Mouse (Mus musculus) skeletal muscle tissue, adult 2 months (tissue): ENCODE measurements around the gene Dnajc13.

ENCODE experiments used
- DNase-seq: peaks from one replicate; pipeline ENCODE4 v3.0.0-alpha.2; 2012; ENCODE audit warnings: low read depth, low spot score

Dnajc13 gene

DNA sequence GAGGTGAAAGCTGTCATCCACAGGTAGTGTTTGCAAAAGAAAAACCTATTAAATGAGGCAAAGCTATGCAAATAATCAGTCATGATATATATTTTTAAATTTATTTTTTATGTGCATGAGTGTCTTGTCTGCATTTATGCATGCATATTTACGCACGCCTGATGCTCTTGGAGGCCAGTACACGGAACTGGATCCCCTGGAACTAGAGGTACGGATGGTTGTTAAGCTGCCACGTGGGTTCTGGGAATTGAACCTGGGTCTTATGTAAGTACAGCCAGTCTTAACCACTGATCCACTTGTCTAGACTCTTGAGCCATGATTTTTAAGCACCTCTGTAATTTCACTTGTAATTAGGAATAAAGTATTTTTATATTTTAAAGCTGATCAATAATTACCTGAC is 79.5 kb downstream of the Dnajc13 start:
- DNase-seq = peak; percentile 81

DNA sequence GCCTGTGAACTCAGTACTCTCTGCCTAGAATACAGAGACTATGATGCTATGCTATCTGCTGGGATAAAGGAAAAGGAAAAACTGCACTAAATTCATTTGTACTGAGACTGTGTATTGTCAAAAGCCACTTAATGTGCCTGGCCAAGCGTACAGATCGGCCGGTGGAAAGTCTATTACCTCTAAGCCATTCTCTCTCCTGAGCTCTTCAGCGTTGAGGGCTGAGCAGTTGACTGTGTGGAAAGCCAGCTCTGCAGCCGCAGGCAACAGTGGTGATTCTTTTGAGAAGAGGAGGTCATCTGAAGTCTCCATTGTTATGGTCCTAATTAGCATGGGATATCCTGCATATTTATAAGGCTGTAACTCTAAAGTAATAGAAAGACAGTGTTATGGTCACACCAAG is 80.4 kb downstream of the Dnajc13 start:
- no peak for DNase-seq

DNA sequence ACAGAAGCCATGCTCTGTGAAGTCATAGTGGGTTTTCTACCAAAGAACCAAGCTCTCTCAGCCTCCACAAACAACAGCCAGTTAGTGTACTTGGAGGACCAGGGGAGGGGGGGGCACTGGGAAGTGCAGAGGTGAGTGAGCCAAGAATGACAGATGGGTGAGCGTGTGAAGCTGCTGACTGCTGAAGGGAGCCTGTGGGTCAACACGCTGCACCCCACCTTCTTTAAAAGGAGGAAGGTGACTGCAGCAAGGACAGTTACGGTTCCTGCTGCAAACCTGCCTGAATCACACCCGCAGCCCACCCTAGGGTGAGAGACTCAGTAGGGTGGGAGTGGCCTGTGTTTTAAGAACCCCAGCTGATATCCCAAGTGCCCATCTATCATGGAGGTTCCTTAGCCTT is 81.1 kb downstream of the Dnajc13 start:
- no peak for DNase-seq

DNA sequence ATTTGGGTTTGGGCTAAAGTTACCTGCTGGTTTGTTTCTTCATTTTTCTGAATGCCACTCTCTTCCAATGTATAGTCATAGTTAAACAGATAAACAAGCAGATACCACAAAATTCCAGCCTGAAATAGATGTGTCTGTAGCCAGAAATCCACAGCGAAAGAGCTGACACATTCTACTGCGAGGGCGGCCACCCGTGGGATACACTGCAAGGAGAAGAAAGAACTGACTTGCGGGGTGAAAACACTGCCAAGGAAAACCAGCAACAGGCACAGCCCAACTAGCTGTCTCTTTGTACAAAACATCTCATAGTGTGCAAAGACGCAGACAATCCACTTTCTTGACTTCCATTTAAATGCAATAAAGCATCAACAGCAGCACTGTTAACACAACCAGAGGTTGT is 82.7 kb downstream of the Dnajc13 start:
- DNase-seq = no peak

DNA sequence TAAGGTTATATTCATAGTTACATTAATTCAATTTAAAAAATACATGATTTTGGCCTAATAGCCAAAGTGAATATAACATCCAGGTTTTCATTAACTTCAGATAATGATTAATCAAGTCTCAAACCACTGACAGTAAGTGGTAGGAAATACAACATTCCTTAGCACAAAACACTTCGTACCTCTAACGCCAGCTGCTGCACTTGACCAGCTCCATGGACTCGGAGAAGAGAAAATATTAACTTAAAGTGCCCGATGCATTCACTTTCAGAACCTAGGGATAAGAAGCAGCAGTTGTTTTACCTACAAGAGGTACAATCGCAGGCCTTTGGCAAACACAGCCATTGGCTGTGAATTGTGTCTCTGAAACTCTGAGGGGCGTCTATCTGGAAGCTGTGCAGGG is 90.4 kb downstream of the Dnajc13 start:
- no peak for DNase-seq

DNA sequence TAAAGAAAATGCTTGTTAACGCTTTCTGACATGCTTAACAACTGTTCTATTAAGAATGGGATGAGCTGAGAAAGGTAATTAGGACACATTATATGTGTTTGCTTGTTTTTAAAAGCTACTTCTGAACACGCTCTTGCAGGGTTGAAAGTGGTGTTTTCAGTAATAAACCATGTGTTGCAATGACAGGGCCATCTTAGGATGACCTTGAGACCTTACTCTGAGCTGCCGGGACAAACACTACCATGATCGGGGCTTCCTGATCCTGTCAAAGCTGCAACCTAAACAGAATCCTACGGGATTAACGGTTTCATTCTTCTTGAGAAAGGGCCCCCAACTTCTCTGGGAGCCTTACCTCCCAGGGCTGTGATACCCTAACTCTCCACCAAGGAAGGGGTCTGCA is 91.1 kb downstream of the Dnajc13 start:
- no peak for DNase-seq

DNA sequence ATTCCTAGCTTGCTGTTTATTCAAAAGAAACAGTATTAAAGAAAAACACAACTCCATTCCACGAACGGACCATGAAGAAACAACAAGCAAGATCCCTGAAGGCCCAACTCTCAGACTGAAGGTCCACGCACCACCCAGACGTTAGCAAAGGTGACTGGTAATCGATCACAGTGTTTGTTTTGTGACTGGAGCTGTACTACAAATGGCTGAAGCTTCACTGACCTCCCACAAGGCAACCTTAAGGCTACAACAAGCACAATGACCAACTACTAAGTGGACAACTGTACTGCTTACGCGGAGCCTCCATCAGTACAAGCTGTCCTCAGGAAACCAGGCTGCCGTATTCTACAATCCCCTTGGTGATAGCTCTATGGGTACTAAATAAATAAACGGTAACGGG is 92.7 kb downstream of the Dnajc13 start:
- DNase-seq = no peak

DNA sequence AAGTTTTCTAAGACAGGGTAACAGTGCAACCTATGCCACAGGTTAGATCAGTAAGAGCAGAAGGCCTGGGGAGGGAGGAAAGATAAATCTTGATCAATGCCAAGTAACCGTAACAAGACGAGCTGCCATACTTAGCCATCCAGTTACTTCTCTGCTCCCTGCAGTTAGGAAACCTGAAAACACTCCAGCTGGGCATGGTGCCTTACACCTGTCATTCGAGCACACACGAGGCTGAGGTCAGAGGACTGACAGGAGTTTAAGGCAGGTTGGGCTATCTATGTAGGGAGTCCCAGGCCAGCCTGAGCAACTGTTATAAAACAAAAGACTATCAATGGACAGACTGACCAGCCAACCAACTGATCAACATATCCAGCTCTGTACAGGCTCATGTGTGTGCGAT is 96.8 kb downstream of the Dnajc13 start:
- DNase-seq = peak; percentile 81

DNA sequence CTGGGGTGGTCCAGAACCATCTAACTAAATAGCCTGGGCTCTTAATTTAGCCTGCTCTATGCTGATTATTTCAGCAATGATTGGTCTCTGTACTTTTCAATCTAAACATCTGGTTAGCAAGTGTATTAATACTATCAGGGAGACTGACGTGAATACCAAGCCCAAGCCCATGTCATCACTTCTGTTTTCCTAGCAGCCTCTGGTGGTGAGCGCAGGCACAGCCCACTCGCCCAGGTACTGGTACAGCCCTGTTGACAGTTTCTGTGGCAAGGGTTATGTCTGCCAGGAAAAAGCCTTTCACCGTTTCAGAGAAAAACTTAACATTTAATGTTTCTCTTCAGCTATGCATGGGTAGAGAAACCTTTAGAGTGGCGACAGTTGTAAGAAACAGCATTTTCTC is 98.5 kb downstream of the Dnajc13 start:
- no peak for DNase-seq

DNA sequence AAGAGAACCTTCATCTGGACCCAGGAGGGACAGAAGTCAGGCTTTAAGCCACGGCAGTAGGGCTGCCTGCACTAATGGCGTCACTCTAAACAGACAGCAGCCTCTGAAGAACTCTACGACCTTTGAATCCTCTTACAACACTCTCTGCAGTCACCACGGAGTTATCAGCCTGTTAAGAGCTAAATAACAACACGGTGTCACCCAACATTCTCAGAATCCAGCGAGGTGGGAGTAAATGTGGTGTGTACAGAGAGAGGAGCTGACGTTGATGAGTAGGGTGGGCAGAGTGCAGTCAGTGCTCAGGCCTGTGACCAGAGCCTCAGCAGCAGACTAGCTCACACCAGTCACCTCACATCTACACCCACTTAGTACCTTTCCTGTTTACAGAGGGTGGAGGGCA is 101.6 kb downstream of the Dnajc13 start:
- DNase-seq = no peak

DNA sequence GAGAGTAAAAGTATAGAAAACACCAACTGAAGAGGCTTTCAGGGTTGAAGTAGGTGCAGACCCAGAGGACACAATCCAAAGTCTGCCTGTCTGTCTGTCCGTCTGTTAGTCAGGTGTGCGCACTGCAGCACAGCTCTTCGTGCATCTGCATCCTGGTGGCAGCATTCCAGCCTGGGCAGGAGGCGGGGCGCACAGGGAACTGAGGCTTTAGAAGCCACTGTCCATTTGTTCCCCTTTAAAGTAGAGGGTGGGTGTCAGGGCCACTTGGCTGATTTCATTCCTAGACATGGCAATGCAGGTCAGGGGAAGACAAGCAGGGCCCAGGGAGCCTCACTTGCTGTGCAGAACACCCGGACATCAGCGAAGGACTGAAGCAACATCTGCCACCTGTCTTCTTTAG is 105.4 kb downstream of the Dnajc13 start:
- no peak for DNase-seq

DNA sequence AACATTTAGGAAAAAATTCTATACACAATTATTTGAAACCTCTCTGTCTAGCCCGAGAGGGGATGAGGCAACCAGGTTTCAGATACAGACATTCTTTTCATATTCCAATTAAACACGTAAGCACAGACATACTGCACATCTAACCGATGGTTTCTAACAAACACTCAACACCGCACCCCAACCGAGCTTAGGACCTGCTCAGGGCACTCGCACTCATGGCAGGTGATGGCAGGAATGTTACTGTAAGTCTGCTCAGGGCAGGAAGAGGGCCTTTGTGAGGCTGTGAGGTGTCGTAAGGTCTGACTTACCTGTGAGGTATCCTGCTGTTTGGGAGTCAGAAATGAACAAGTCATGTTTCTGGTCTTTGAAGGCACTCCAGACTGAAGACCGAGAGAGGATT is 106.2 kb downstream of the Dnajc13 start:
- no peak for DNase-seq

DNA sequence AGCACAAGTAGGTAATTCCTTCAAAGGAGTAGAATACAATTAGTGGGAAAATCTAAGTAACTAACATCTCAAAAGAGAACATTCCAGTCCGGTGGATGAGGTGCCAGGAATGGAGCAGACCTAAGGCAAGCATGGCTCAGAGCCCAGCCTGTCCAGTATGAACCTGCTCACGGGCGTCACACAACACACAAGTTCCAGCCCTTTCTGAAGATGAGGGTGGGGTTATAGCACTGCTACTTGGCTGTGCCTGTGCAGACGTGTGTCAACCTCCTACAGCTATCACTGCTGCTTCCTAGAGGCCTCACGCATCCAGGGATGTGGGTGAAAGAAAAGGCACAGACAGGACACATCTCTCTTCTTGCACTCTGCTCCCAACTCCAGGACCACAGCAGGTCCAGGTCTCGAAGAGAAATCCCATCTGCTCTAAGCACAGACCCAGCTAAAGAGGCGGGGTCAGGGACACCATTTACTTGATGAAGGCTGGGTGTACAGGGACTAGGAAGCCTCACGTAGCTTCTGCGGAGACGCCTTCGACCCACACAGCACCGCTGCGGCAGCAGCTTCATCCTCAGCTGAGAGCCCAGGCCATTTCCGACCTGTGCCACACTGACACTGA is 107.5 kb downstream of the Dnajc13 start:
- no peak for DNase-seq

DNA sequence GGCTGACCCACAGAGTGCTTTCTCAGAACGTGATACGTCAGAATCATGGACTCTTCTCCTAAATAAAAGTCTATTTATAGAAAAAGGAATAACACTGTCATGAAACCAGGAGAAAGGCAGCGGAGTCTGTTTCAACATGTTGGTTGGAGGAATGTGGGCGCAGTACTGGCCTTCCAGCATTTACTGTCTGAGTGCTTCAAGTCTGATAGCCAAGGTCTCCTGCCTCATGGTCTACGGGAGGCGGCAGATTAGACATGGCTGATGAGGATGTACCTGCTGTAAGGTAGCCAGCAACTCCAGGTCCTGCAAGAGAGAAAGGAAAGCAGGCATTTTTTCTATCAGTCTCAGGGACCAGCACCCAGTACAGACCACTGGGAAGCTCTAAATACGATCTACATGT is 110.6 kb downstream of the Dnajc13 start:
- no peak for DNase-seq

DNA sequence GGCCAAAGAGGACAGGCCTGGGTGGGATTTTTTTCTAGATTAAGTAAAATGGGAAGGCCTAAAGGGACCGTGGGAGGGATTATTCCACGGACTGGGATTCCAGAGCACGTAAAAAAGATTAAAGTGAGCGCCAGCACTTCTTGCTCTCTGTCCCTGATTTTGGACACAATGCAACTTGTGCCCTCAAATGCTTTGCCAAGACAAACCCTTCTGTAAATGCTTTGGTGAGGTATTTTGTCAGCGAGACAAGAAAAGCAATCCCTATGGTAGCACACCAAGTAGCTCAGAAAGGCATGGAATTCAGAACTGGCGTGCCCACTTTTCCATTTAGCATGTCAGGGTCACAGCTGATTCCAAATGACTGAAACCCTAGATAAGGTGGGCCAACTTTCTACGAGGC is 113.8 kb downstream of the Dnajc13 start:
- DNase-seq = no peak

DNA sequence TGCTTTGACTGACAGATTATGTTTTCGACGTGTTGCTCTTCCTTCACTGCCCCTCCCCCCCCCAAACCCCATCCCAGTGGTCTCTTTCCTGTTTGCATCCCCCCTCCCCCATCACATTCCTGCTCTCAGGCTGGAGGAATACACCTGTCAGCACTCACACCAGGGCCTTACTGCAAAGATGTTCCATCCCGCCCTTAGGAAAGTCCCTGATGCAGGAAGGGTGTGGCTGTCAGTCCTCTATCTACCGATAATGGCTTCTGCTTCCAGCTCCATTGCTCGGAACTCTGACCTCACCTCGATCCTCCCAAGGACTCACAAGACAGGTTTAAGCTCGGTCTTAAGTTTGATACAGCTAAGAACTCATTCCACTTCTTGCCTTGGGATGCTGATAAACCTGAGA is 116.0 kb downstream of the Dnajc13 start:
- DNase-seq = no peak

DNA sequence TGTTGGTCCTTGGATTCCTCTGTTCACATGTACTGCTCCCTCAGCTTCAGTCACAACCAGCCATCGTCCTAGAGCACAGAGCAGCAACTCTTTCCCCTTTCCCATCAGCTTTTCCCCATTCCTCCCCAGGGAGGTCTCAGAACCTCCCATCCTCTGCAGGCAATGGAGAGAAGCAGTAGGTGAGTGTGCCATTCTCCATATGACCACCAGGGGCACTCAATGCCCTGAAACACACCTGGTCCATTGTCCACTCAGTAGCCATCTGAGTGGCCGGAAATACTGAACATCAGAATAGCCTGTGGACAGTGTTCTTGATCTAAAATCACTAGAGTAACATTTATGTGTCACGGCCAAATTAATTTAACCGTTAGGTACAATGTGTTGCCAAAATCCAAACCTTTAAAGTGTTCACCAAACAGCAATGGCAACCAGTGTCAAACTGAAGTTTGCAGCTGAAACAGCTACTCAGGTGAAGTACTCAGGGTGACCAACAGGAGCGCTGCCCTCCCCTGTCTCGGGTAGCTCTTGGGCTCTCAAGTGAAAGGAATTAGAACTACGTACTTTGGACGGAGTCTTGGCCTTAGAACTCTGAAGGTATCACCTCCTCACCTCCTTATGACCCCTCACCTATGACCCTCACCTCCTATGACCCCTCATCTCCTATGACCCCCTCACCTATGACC is 118.3 kb downstream of the Dnajc13 start:
- no peak for DNase-seq

DNA sequence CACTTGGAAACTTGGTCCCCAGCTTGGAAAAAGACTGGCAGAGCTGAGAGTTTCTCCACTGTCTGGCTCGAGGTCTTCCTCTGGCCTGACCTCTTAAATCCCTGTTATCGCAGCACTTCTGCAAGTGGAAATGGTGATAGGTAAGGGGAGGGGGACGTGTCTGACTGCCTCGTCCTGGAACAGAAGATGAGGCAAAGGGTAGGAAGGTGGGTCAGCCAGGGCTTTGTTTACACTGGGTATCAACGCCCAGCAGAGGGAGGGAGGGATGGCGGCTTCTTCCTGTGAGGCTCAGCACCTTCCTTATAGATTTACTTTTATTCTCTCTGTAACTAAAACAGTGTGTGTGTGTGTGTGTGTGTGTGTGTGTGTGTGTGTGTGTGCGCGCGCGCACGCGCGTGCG is 119.9 kb downstream of the Dnajc13 start:
- DNase-seq = no peak

DNA sequence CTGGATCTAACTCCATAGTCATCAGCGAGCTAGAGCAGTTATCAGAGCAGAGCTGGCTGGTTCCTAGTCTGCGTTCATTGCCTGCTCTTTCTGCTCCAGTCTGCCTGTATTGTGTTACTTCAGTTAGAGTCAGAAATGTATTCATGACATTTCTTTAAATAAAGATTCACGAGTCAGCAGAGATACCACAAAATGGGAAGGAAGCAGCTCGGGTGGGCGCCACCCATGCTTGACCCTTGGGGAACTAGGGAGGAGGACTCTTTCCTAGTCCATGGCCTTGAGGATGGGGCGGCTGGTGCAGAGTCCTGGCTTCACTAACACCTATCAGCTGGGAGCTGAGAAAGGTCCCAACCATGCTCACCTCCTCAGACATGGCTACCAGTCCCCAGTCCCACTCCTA is 122.4 kb downstream of the Dnajc13 start:
- DNase-seq = no peak

DNA sequence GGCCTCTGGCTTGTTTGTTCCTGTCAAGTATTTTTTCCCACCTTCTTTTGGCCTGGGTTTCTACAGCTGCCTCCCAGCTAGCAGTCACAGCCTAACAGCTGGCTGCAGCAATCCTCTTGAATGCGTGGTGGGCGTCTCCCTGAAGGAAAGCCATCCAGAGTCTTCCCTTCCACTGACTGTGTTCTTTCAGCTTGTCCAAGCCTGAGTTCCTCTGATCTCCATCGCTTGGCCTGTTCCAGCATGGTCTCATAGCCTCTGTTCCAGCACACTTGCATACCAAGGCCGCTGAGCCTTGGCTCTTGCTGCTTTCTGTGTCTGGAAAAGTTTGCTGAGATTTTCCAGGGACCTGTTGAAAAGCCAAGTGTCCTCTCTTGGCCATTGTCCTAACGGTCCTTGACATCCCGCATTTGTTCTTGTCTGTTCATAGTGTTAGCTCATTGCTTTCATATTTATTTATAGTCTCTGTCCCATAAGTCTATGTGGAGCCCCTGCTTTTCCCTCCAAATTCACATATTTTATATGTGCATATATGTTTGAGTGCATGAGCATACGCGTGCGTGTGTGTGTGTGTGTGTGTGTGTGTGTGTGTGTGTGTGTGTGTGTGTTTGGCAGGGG is 132.5 kb downstream of the Dnajc13 start:
- peak; percentile 71 for DNase-seq

DNA sequence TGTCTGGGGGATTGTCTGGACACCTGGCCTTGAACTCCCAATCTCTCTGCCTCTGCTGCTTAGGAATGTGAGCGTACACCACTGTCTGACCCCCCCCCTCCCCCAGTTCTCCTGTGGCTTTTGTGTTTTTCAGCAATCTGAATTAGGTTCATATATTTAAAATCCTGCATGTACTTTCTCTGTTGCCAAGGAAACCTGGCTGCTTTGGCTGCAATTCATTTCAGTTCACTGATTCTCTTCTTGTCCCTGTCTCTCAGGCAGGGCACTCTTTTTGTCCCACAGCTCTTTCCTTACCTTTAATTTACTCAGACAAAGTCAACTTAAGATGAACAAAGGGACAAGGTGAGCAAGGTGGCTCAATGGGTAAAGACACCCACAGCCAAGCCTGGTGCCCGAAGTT is 134.6 kb downstream of the Dnajc13 start:
- DNase-seq = no peak

DNA sequence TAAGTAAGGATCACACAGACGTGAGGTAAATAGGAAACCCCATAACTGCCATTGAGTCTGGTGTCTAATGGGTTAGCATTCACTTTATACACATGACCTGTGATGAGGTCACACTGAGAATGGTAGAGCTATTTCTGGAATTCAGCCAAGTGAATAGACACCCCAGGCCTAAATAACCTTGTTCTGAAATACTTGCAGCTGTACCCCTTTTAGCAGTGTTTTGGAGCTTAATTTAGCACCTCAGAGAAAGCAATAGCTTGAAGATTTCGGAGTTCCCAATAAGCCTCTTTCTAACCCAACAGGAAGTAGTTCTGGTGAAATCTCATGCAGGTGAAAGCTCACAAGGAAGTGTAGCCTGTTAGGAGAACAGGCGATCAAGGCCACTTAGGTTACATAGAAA is 135.9 kb downstream of the Dnajc13 start, which contains the start of gene Ackr4:
Ackr4 (minus strand) TSS at position 101 of the 400 bp plus-strand sequence.
- DNase-seq = no peak

DNA sequence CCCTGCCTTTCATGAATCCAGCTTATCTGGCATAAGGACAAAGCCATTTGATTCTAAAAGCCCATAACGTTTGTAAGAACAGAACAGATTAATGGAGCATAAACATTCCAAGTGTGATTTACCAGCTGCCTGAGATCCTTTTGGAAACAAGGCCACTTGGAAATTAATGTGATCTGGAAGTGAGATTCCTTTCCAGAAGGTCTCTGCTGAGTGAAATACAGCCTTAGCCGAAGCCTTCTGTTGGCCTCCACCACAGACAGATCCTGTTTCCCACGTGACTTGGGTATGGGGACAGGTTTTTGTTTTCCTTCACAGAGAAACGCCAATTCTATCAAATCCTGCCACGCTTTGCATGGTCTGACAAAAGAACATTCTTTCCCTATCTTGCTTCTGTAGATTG is 139.1 kb downstream of the Dnajc13 start:
- no peak for DNase-seq
